Mouse (Mus musculus): ENCODE measurements around the gene Cbx5. TPM values are rescaled to one million over a fixed set of nuclear protein-coding genes. Genes with fewer than 3 reads are reported as not detected.

The Cbx5 gene
- polyA plus RNA-seq, 1 experiment from 2014 or later = 166 TPM

DNA sequence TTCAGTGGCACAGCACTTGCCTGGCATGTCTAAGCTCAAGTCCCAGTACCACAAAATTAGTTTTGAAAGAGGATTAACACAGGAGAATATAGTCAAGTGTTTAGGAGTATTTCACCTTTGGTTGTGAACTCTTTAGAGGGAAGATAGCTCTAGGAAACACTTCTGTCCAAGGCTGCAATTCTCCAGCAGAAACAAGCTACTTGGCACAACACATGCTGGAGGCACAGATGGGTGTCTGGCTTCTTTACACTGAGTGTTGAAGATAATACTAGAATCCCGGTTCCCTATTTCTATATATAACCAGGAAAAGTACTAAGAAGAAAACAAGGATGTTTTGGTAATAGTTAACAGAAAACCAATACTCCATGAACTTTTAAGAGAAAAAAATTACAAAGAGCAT, 42.8 kb downstream of the Cbx5 start:
- WGBS = 90% methylated on average over 1 of the region's 1 CpGs
- Histone ChIP-seq H3K27me3 (no peaks in the 10 kb centered on the region), H3K27ac (no peak overlapping the region), H3K4me1 (no peaks in the 10 kb centered on the region; the same call in 1 of the 2 replicates), H3K36me3 (peaks cover 90% of the 10 kb centered on the region), H3K4me3 (no peak overlapping the region), H3K9me3 (no peaks in the 10 kb centered on the region), H3K4me2 (replicated peaks) (no peak overlapping the region), H3K9ac (no peak overlapping the region)
- no peak for ATAC-seq (ENCODE audit: low FRiP score, low read depth)

GRCm38 (mm10) chr15:103193606-103194005, 46.0 kb downstream of the Cbx5 start:
- no peaks in the 10 kb centered on the region for H3K9me3 ChIP-seq
- no peak overlapping the region for H3K4me3 ChIP-seq
- no peak overlapping the region for H3K9ac ChIP-seq
- H3K4me2 ChIP-seq (replicated peaks) = no peak overlapping the region
- peaks cover 87% of the 10 kb centered on the region for H3K36me3 ChIP-seq
- no peak overlapping the region for H3K27ac ChIP-seq
- H3K27me3 ChIP-seq = no peaks in the 10 kb centered on the region
- H3K4me1 ChIP-seq = peaks cover 9% of the 10 kb centered on the region
- WGBS = 87% methylated on average over 2 of the region's 2 CpGs
- ATAC-seq (ENCODE audit: low FRiP score, low read depth) = no peak

- peaks cover 9% of the 10 kb centered on the region for H3K4me1 ChIP-seq
Observed at GRCm38 (mm10) chr15:103190531-103191462, 48.8 kb downstream of the Cbx5 start.

GRCm38 (mm10) chr15:103190083-103190482, 49.5 kb downstream of the Cbx5 start:
- Histone ChIP-seq H3K4me2 (replicated peaks) (no peak overlapping the region), H3K4me3 (no peak overlapping the region), H3K9ac (no peak overlapping the region), H3K27ac (no peak overlapping the region), H3K36me3 (peaks cover 53% of the 10 kb centered on the region), H3K4me1 (peaks cover 9% of the 10 kb centered on the region), H3K9me3 (no peaks in the 10 kb centered on the region), H3K27me3 (no peaks in the 10 kb centered on the region)
- 42% methylated on average over 7 of the region's 7 CpGs for WGBS
- no peak for ATAC-seq (ENCODE audit: low FRiP score, low read depth)

More at GRCm38 (mm10) chr15:103190531-103191462, 48.8 kb downstream of the Cbx5 start:
- no peak overlapping the region for H3K27ac ChIP-seq
- H3K9me3 ChIP-seq = no peaks in the 10 kb centered on the region
- no peak for ATAC-seq (ENCODE audit: low FRiP score, low read depth)
- no peak overlapping the region for H3K4me2 ChIP-seq (replicated peaks)
- no peak overlapping the region for H3K9ac ChIP-seq
- H3K36me3 ChIP-seq = peaks cover 60% of the 10 kb centered on the region
- no peak overlapping the region for H3K4me3 ChIP-seq
- 34% methylated on average over 10 of the region's 10 CpGs for WGBS
- no peaks in the 10 kb centered on the region for H3K27me3 ChIP-seq

GRCm38 (mm10) chr15:103187803-103188202, 51.8 kb downstream of the Cbx5 start:
- H3K4me1 ChIP-seq = peaks cover 21% of the 10 kb centered on the region
- no peak overlapping the region for H3K27ac ChIP-seq
- no peaks in the 10 kb centered on the region for H3K9me3 ChIP-seq
- H3K4me2 ChIP-seq (replicated peaks) = no peak overlapping the region
- no peak overlapping the region for H3K4me3 ChIP-seq
- peaks cover 32% of the 10 kb centered on the region for H3K36me3 ChIP-seq
- 67% methylated on average over 6 of the region's 6 CpGs for WGBS
- ATAC-seq (ENCODE audit: low FRiP score, low read depth) = no peak
- no peak overlapping the region for H3K9ac ChIP-seq
- peaks cover 13% of the 10 kb centered on the region for H3K27me3 ChIP-seq

- 52% methylated on average over 19 of the region's 19 CpGs for WGBS
- Histone ChIP-seq H3K4me3 (no peak overlapping the region), H3K4me2 (replicated peaks) (no peak overlapping the region), H3K4me1 (peaks cover 18% of the 10 kb centered on the region), H3K36me3 (peaks cover 11% of the 10 kb centered on the region; the same call in 1 of the 2 replicates), H3K27me3 (peaks cover 26% of the 10 kb centered on the region), H3K27ac (no peak overlapping the region), H3K9ac (no peak overlapping the region; the same call in 1 of the 2 replicates), H3K9me3 (no peaks in the 10 kb centered on the region)
- no peak for ATAC-seq (ENCODE audit: low FRiP score, low read depth)
Observed at GRCm38 (mm10) chr15:103185462-103186198, 54.0 kb downstream of the Cbx5 start.

- Histone ChIP-seq H3K4me3 (peak overlapping the region; percentile 38), H3K4me1 (peaks cover 13% of the 10 kb centered on the region), H3K9ac (peak overlapping the region; percentile 39; the same call in 1 of the 2 replicates), H3K36me3 (0 out of 2 replicates have a peak, but pooled peaks cover 1% of the 10 kb centered on the region), H3K4me2 (replicated peaks) (peak overlapping the region; percentile 68), H3K9me3 (no peaks in the 10 kb centered on the region), H3K27ac (no peak overlapping the region), H3K27me3 (peaks cover 43% of the 10 kb centered on the region)
- WGBS = 10% methylated on average over 25 of the region's 25 CpGs
- ATAC-seq (ENCODE audit: low FRiP score, low read depth) = 0 out of 2 replicates have a peak, but pooled peaks have one; percentile 16
Observed at GRCm38 (mm10) chr15:103183651-103184610, 55.7 kb downstream of the Cbx5 start.

DNA sequence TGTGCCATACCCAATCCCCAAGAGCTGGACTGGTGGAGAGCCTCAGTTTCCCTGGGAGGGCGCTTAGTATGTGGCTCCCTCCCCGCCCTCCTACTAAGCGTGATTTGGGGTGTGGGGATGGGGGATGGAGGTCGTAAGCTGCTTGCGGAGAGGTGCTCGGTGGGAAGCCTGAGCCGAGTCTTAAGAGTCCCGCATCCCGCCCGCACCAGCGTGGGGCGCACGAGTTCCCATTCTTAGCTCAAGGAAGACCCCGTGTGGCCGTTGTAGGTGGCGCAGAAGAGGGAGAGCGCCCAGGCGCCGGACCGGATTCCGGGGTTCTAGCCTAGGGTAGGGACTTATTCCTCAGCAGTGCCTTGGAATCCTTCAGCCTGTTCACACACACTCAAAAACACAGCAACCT, 56.5 kb downstream of the Cbx5 start:
- 0 out of 2 replicates have a peak, but pooled peaks have one; percentile 21 for ATAC-seq (ENCODE audit: low FRiP score, low read depth)
- Histone ChIP-seq H3K4me2 (replicated peaks) (peak overlapping the region; percentile 68), H3K27ac (no peak overlapping the region), H3K4me3 (peak overlapping the region; percentile 38), H3K4me1 (peaks cover 13% of the 10 kb centered on the region), H3K27me3 (peaks cover 51% of the 10 kb centered on the region), H3K9me3 (no peaks in the 10 kb centered on the region), H3K36me3 (no peaks in the 10 kb centered on the region), H3K9ac (peak overlapping the region; percentile 39; the same call in 1 of the 2 replicates)
- WGBS = 1% methylated on average over 21 of the region's 21 CpGs

DNA sequence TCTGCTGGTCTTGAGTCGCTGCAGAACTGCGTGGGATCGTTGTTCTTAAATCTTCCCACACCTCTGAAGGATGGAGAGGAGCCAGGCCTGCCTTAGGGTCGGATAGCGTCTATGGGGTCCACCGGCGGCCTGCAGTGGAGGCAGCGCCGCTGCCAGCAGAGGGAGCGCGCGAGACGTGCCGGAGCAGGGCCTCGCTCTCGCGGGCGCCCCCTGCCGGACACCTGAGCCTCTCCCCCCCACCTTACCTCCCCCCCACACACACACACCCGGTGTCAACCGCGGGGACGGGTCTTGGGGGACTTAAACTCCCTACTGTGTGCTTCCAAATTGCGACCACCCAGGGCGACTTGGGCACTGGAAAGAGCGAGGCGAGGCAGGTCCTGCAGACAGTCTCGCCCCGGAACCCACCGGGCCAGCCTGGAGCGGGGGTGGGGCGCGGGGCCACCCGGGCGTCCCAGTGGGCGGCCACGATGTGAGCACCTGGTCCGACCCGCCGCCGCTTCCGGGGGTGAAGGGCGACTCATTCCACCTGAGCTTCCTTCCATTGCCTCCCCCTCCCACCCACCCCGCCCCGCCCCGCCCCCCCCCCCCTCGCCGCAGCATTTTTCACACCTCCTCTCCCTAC, 57.3 kb downstream of the Cbx5 start:
- H3K9ac ChIP-seq = no peak overlapping the region
- H3K27ac ChIP-seq = no peak overlapping the region

GRCm38 (mm10) chr15:103180406-103180805, 59.2 kb downstream of the Cbx5 start:
- no peak overlapping the region for H3K4me3 ChIP-seq

More for the DNA sequence above, 57.3 kb downstream of the Cbx5 start:
- Histone ChIP-seq H3K4me3 (peak overlapping the region; percentile 38), H3K4me2 (replicated peaks) (peak overlapping the region; percentile 68), H3K9me3 (no peaks in the 10 kb centered on the region), H3K36me3 (no peaks in the 10 kb centered on the region), H3K4me1 (peaks cover 22% of the 10 kb centered on the region), H3K27me3 (peaks cover 56% of the 10 kb centered on the region)
- 2% methylated on average over 33 of the region's 48 CpGs for WGBS
- ATAC-seq (ENCODE audit: low FRiP score, low read depth) = peak; percentile 35

GRCm38 (mm10) chr15:103178767-103179166, 60.8 kb downstream of the Cbx5 start:
- ATAC-seq (ENCODE audit: low FRiP score, low read depth) = no peak
- 52% methylated on average over 1 of the region's 1 CpGs for WGBS
- no peak overlapping the region for H3K4me3 ChIP-seq
- H3K27ac ChIP-seq = no peak overlapping the region
- no peaks in the 10 kb centered on the region for H3K9me3 ChIP-seq
- H3K9ac ChIP-seq = no peak overlapping the region
- no peak overlapping the region for H3K4me2 ChIP-seq (replicated peaks)
- no peaks in the 10 kb centered on the region for H3K36me3 ChIP-seq
- H3K4me1 ChIP-seq = peaks cover 26% of the 10 kb centered on the region
- H3K27me3 ChIP-seq = peaks cover 85% of the 10 kb centered on the region

More at GRCm38 (mm10) chr15:103180406-103180805, 59.2 kb downstream of the Cbx5 start:
- Histone ChIP-seq H3K36me3 (no peaks in the 10 kb centered on the region), H3K9me3 (no peaks in the 10 kb centered on the region), H3K27ac (no peak overlapping the region), H3K9ac (no peak overlapping the region), H3K4me2 (replicated peaks) (no peak overlapping the region), H3K4me1 (peaks cover 28% of the 10 kb centered on the region), H3K27me3 (peaks cover 72% of the 10 kb centered on the region)
- ATAC-seq (ENCODE audit: low FRiP score, low read depth) = no peak
